Comparison of ENCODE assay signal across 22 mouse cellular contexts in the genomic region with DNA sequence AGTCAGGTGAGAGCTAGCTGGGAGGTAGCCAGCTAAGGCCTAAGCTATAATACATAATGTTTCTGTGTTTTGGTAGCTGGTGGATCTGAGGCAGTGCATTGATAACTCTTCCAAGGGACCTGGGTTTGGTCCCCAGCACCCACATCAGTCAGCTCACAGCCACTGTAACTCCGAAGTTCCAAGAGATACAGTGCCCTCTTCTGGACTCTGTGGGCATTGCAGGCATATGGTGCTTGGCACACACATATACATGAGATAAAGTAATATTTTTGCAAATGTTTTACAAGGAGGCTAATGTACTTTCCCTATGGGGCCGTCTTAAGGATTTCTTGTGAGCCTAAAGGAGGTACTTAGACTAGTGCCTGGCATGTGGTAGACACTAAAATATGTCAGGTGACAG.
A peak's percentile ranks its signal among the peaks of the same experiment; 100 is the strongest.
DNase-seq lines count a peak whose midpoint lies in the region; ATAC-seq and TF ChIP-seq lines count a peak whose summit lies in the region.
"Had no signal": no experiment of that assay in that cellular context is flagged by ENCODE, and none has a peak within 500 bp of the region (broad histone marks: within the 10 kb centered on the region; RNA-seq: fewer than 3 reads in every experiment).

No protein-coding gene starts in this region.

- no peak overlapping the region for H3K4me3 ChIP-seq in cerebellum, adult 2 months (replicated peaks; ENCODE audit: insufficient read depth, low read depth, low read length)
- H3K4me3 ChIP-seq in layer of hippocampus, adult 2 months, result no peak overlapping the region
- no peak overlapping the region for H3K4me3 ChIP-seq in ES-Bruce4 (ENCODE audit: low read depth, low read length)
- H3K4me3 ChIP-seq: embryonic facial prominence, embryonic 10.5 days; forebrain, embryonic 12.5 days; hindbrain, embryonic 10.5 days; limb, embryonic 15.5 days; stomach, embryonic 15.5 days had no signal

- H3K9ac ChIP-seq in ES-Bruce4 (ENCODE audit: low read depth, poor library complexity, severe bottlenecking), result no peak overlapping the region
- H3K9ac ChIP-seq: forebrain, embryonic 12.5 days; limb, embryonic 15.5 days; stomach, embryonic 15.5 days had no signal

- WGBS in cerebellum, adult 2 months, result 89% methylated on average over 2 of the region's 2 CpGs

- DNase-seq in cerebellum, adult 2 months, result no peak
- no peak for DNase-seq in layer of hippocampus, adult 2 months (ENCODE audit: low spot score in 2 of 2)
- no peak for DNase-seq in layer of hippocampus, adult 8-10 months (ENCODE audit: low spot score in 2 of 2)
- DNase-seq in brain, embryonic 14.5 days (ENCODE audit: low read depth), result no peak
- DNase-seq: adrenal gland, postnatal 14 days; cerebellum, adult 8-10 months; gastrocnemius, postnatal 36 days; kidney, adult 9 months; kidney, postnatal 4 days; lung, adult 2 months; retina, postnatal 1 day; thymus, postnatal 14 days had no signal

- H3K9me3 ChIP-seq in ES-Bruce4 (replicated peaks; ENCODE audit: control insufficient read depth, insufficient read depth, low read length, poor library complexity, severe bottlenecking), result no peaks in the 10 kb centered on the region
- H3K9me3 ChIP-seq: embryonic facial prominence, embryonic 10.5 days; forebrain, embryonic 12.5 days; hindbrain, embryonic 10.5 days; limb, embryonic 15.5 days; stomach, embryonic 15.5 days had no signal

- no peak for TF ChIP-seq EP300 in ES-Bruce4 (IDR thresholded peaks at IDR 0.05; ENCODE audit: insufficient read depth, low read depth, low read length)

- H3K4me1 ChIP-seq in cerebellum, adult 2 months (ENCODE audit: control insufficient read depth, insufficient read depth, low read length), result peaks cover 5% of the 10 kb centered on the region; the same call in 1 of the 2 replicates
- H3K4me1 ChIP-seq in ES-Bruce4 (ENCODE audit: control insufficient read depth, insufficient read depth, low read length), result no peaks in the 10 kb centered on the region
- H3K4me1 ChIP-seq: embryonic facial prominence, embryonic 10.5 days; forebrain, embryonic 12.5 days; hindbrain, embryonic 10.5 days; limb, embryonic 15.5 days; stomach, embryonic 15.5 days had no signal

- no peaks in the 10 kb centered on the region for H3K27me3 ChIP-seq in cerebellum, adult 2 months (ENCODE audit: control insufficient read depth, insufficient read depth, low read length)
- no peaks in the 10 kb centered on the region for H3K27me3 ChIP-seq in ES-Bruce4 (ENCODE audit: control insufficient read depth, insufficient read depth, low read length, poor library complexity, severe bottlenecking)
- H3K27me3 ChIP-seq: forebrain, embryonic 12.5 days; limb, embryonic 15.5 days; stomach, embryonic 15.5 days had no signal

- H3K36me3 ChIP-seq in ES-Bruce4 (ENCODE audit: control insufficient read depth, insufficient read depth, low read length, poor library complexity, severe bottlenecking), result no peaks in the 10 kb centered on the region
- H3K36me3 ChIP-seq: embryonic facial prominence, embryonic 10.5 days; forebrain, embryonic 12.5 days; hindbrain, embryonic 10.5 days; limb, embryonic 15.5 days; stomach, embryonic 15.5 days had no signal

- TF ChIP-seq POLR2A in cerebellum, adult 2 months (IDR thresholded peaks at IDR 0.05; ENCODE audit: borderline replicate concordance, insufficient read depth, low read length), result no peak
- no peak for TF ChIP-seq POLR2A in ES-Bruce4 (IDR thresholded peaks at IDR 0.05; ENCODE audit: insufficient read depth, low read length)
- TF ChIP-seq POLR2A in brain, embryonic 14.5 days (IDR thresholded peaks at IDR 0.05; ENCODE audit: borderline replicate concordance, extremely low read depth, insufficient read depth, insufficient read length, poor library complexity, severe bottlenecking), result no peak

- ATAC-seq in cerebellum, adult (ENCODE audit: insufficient number of reproducible peaks, low FRiP score, low TSS enrichment), result no peak
- ATAC-seq in megakaryocyte, adult 5-6 weeks (ENCODE audit: poor library complexity, severe bottlenecking), result no peak
- no peak for ATAC-seq in monocyte, adult 5-6 weeks (replicated peaks; ENCODE audit: insufficient number of reproducible peaks, low FRiP score, low TSS enrichment, poor library complexity, severe bottlenecking)
- ATAC-seq: CD4-positive, CD25-positive, alpha-beta regulatory T cell, adult 4 months had no signal

- 0 out of 2 replicates have a peak, but pooled peaks have one; percentile 17 for TF ChIP-seq CTCF in cerebellum, adult 2 months (IDR thresholded peaks at IDR 0.05; ENCODE audit: borderline replicate concordance, insufficient read depth, low read depth, low read length)
- peak; percentile 54 for TF ChIP-seq CTCF in layer of hippocampus, adult 2 months (conservative IDR thresholded peaks at IDR 0.05)
- peak; percentile 16 for TF ChIP-seq CTCF in ES-Bruce4 (IDR thresholded peaks at IDR 0.05; ENCODE audit: low read depth, low read length)
- TF ChIP-seq CTCF in brain, embryonic 14.5 days (IDR thresholded peaks at IDR 0.05; ENCODE audit: borderline replicate concordance, extremely low read depth, insufficient read depth, insufficient read length), result peak; percentile 21; the same call in 1 of the 2 replicates

- H3K27ac ChIP-seq in cerebellum, adult 2 months (ENCODE audit: insufficient read depth, low read length), result no peak overlapping the region
- no peak overlapping the region for H3K27ac ChIP-seq in layer of hippocampus, adult 2 months
- no peak overlapping the region for H3K27ac ChIP-seq in ES-Bruce4 (ENCODE audit: insufficient read depth, low read length)
- H3K27ac ChIP-seq: embryonic facial prominence, embryonic 10.5 days; forebrain, embryonic 12.5 days; hindbrain, embryonic 10.5 days; limb, embryonic 15.5 days; stomach, embryonic 15.5 days had no signal
